Mouse (Mus musculus) hindbrain, embryonic 10.5 days (tissue): ENCODE measurements around the gene Snap47. TPM values are rescaled to one million over a fixed set of nuclear protein-coding genes. Genes with fewer than 3 reads are reported as not detected.

Experiments used
- DNase-seq: peaks from one replicate; pipeline ENCODE4 v3.0.0-alpha.2; 2017; ENCODE audit warnings: low spot score
- H3K27ac ChIP-seq: fragments of 300-500 bp; sonication (generic); 2 replicates; pipeline ENCODE4 v1.5.1; 2016; ENCODE audit warnings: mild to moderate bottlenecking, moderate library complexity
- H3K27me3 ChIP-seq: fragments of 300-500 bp; sonication (generic); 2 replicates; pipeline ENCODE4 v1.6.1; 2016; ENCODE audit warnings: mild to moderate bottlenecking; ENCODE audit not compliant: poor library complexity, insufficient read depth, severe bottlenecking
- H3K36me3 ChIP-seq: fragments of 300-500 bp; sonication (generic); 2 replicates; pipeline ENCODE4 v1.6.1; 2016; ENCODE audit warnings: mild to moderate bottlenecking, moderate library complexity
- H3K4me1 ChIP-seq: fragments of 300-500 bp; sonication (generic); replicated peaks from 2 replicates; pipeline ENCODE4 v1.6.1; 2016; ENCODE audit warnings: mild to moderate bottlenecking
- H3K4me3 ChIP-seq: fragments of 300-500 bp; sonication (generic); 2 replicates; pipeline ENCODE4 v1.5.1; 2016; ENCODE audit warnings: mild to moderate bottlenecking, moderate library complexity
- H3K9me3 ChIP-seq: fragments of 300-500 bp; sonication (generic); 2 replicates; pipeline ENCODE4 v1.6.1; 2016; ENCODE audit warnings: mild to moderate bottlenecking, moderate library complexity
- WGBS: fragments of 180-500 bp; shearing (Covaris S2); methylation state at CpG from one replicate; pipeline ENCODE4 v1.1.7; 2016; 5-methylcytosine and 5-hydroxymethylcytosine counted together
- polyA plus RNA-seq: library from polyadenylated mRNA; unstranded; fragments of >200 nt; fragmentation: Nextera tagmentation; extraction: Ambion mirVana; gene quantifications from 2 replicates; pipeline ENCODE4 v1.2.1, GENCODE M21; 2016

Snap47 gene
- polyA plus RNA-seq, result 110 and 138 TPM in 2 replicates

DNA sequence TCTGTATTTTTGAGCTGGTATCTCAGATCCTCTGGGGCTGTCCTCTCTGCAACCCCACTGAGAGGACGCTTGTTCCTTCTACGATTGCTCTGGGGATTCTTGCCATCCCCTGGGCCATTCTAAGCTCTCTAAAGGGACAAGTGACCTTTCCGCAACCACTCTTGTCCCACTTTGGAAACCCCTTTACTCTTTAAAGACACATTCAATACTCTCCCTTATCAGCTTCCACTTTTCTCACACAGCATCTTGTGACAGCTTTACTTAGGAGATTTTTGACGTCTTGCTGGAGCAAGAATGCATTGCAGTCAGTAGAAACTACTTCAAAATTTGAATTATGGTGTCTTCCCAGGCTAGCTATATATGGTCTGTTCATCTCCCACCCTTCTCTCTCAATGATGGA lies at the start of gene Snap47:
Snap47 (minus strand) TSS at position 101 of the 400 bp plus-strand sequence.
- WGBS, result 83% methylated on average over 4 of the region's 4 CpGs
- Histone ChIP-seq H3K36me3 (peaks cover 46% of the 10 kb centered on the region), H3K9me3 (no peaks in the 10 kb centered on the region), H3K4me3 (peak within 1 kb of the TSS; percentile 73), H3K27me3 (no peaks in the 10 kb centered on the region), H3K4me1 (peaks cover 35% of the 10 kb centered on the region), H3K27ac (peak within 1 kb of the TSS; percentile 93)
- DNase-seq, result no peak

DNA sequence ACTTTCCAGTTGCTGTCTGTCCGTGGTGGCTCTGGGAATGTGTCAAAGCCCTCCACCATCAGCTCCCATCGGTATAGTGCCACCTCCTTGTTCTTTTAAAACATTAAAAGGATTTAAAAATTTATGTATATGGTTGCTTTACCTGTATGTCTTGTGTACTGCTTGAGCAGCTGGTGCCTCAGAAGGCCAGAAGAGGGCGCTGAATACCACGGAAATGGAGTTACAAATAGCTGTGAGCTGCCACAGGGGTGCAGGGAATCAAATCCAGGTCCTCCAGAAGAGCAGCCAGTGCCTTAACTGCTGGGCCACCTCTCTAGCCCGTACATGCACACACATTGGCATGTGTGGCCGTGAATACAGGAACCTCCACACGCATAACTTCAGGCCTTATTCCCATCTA lies 46.8 kb upstream of the Snap47 start:
- Histone ChIP-seq H3K36me3 (peaks cover 100% of the 10 kb centered on the region), H3K4me1 (no peaks in the 10 kb centered on the region), H3K27ac (no peak overlapping the region), H3K27me3 (no peaks in the 10 kb centered on the region), H3K9me3 (peaks cover 5% of the 10 kb centered on the region), H3K4me3 (no peak overlapping the region)
- DNase-seq, result no peak
- 92% methylated on average over 7 of the region's 7 CpGs for WGBS

DNA sequence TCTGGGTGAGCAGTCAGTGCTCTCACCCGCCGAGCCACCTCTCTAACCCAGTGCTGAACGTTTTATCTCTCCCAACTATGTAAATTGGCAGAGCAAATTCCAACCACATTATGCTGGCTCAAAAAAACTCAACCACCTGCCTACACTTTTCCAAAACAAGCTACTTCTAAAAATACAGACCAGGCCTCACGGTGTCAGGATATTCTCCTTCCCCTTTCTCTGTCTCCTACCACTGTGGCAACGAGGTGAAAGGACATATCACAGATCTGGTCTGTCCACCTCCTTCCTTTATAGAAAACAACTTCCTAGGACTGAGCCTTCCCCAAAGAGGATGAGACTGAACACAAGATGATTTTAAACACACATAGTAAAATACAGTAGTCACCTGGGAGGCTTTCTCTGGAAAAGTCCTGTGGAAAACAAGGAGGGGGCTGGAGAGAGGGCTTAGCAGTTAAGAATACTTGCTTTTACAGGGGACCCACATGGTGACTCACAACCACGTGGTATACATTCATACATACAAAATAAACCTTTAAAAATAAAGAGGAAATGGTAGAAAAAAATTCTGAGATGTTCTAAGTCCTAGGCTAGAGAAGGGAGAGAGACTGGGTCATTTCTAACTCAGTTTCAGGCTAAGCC lies 45.8 kb upstream of the Snap47 start:
- Histone ChIP-seq H3K27me3 (no peaks in the 10 kb centered on the region), H3K4me3 (no peak overlapping the region), H3K4me1 (no peaks in the 10 kb centered on the region), H3K36me3 (peaks cover 100% of the 10 kb centered on the region), H3K27ac (no peak overlapping the region), H3K9me3 (peaks cover 5% of the 10 kb centered on the region)
- no peak for DNase-seq
- WGBS, result 86% methylated on average over 6 of the region's 6 CpGs

DNA sequence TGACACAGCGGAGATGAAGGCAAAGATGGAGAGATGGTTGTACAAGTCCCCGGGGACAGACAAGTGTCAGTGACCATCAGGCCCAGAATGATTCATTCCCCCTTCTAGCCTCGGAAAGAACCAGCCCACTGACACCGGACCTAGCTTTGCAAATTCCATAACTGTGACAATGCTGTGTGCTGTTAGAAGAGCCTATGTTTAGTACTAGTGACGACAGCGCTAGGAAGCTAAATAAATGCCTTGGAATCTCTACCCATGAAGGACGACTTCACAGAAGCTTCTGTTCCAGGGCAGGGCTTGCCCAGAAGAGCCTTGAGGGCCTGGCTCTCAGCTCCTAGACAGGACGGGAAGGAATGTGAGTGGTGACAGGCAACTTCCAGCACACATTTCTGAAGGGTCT lies 35.2 kb upstream of the Snap47 start:
- no peaks in the 10 kb centered on the region for H3K27me3 ChIP-seq
- 92% methylated on average over 8 of the region's 8 CpGs for WGBS
- H3K27ac ChIP-seq, result no peak overlapping the region
- DNase-seq, result no peak
- no peaks in the 10 kb centered on the region for H3K4me1 ChIP-seq
- H3K4me3 ChIP-seq, result no peak overlapping the region
- H3K9me3 ChIP-seq, result no peaks in the 10 kb centered on the region
- H3K36me3 ChIP-seq, result peaks cover 65% of the 10 kb centered on the region

DNA sequence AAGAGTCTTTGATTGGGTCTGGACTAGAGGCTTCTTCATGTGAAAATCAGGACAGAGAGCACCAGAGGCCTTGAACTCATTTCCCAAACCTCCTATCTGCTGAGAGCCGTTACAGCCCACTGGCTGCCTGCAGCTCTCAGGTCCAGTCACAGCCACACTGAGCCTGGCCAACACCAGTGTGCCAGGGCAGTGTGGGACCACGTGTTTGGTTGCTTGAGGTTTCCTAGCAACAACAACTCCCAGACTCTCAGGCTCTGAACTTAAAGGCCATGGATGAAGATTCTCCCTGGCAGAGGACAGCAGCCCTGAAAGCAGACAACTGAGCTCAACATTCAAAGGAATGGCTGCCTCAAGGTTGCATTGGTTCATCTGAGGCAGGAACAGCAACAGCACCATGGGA lies 34.7 kb upstream of the Snap47 start:
- H3K9me3 ChIP-seq, result no peaks in the 10 kb centered on the region
- H3K36me3 ChIP-seq, result peaks cover 60% of the 10 kb centered on the region
- no peaks in the 10 kb centered on the region for H3K27me3 ChIP-seq
- H3K4me1 ChIP-seq, result no peaks in the 10 kb centered on the region
- H3K4me3 ChIP-seq, result no peak overlapping the region
- H3K27ac ChIP-seq, result no peak overlapping the region
- no peak for DNase-seq
- WGBS, result 71% methylated on average over 2 of the region's 2 CpGs

DNA sequence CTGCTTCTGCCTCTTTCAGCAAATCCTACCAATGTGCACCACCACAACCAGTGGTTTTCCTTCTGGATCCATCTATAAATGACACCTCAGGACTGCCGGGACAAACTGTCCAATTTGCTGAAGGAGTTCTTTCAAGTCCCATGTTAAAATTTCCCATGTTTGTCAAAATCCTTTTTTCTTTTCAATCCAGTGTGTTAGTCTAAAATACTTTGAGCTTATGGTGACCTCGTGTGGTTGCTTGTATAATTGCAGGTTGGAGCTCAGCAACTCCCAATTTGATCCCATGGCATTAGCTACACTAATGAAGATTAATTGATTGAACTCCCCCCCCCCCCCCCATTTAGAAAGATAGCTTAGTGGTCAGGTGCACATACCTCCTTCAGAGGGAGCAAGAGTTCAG lies 32.2 kb upstream of the Snap47 start:
- Histone ChIP-seq H3K9me3 (no peaks in the 10 kb centered on the region), H3K36me3 (peaks cover 35% of the 10 kb centered on the region), H3K27ac (no peak overlapping the region), H3K4me3 (no peak overlapping the region), H3K4me1 (no peaks in the 10 kb centered on the region), H3K27me3 (no peaks in the 10 kb centered on the region)
- peak; percentile 46 for DNase-seq
- WGBS, result 14% methylated on average over 2 of the region's 2 CpGs

DNA sequence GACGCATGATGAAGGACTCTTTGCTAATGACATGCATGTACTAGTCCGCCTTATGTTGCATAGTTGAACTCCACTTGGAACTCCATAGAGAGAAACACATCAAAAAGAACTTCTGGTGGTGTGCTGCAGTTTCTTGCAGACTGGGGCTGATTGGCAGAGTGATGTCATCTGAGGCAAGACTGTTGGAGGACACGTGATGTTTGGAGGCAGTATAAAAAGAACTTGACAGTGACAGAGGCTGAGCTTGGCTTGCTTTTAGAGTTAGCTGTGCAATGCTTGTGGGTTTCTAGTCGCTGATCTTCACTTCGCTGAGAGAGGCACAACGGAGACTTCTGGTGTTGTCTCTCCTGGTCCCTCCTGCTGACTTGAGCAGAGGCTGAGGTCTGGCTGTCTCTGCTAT lies 26.3 kb upstream of the Snap47 start:
- H3K27me3 ChIP-seq, result 0 out of 2 replicates have a peak, but pooled peaks cover 4% of the 10 kb centered on the region
- H3K9me3 ChIP-seq, result no peaks in the 10 kb centered on the region
- H3K4me3 ChIP-seq, result no peak overlapping the region
- no peaks in the 10 kb centered on the region for H3K4me1 ChIP-seq
- WGBS, result 71% methylated on average over 6 of the region's 6 CpGs
- no peak overlapping the region for H3K27ac ChIP-seq
- H3K36me3 ChIP-seq, result no peaks in the 10 kb centered on the region
- no peak for DNase-seq

DNA sequence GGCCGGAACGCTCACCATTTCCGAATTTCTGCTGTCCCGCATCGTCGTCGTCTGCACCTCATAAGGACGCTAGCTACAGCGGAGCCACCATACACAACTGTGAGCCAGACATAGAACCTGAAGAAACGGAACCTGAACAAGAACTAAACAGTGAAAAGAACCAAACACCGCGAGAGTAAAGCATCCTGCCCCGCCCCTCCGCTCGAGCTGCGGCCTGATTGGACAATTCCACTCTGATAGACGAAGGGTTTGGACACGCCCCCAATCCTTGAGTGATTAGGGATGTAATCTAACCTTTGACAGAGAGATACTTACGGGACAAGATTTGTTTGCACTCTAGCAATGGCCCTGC lies 21.3 kb upstream of the Snap47 start, which contains the start of gene Zfp867:
Zfp867 (minus strand) TSS at position 149 of the 352 bp plus-strand sequence.
- peak within 1 kb of the TSS; percentile 92 for H3K4me3 ChIP-seq
- peaks cover 5% of the 10 kb centered on the region; the same call in 1 of the 2 replicates for H3K36me3 ChIP-seq
- H3K9me3 ChIP-seq, result no peaks in the 10 kb centered on the region
- 0 out of 2 replicates have a peak, but pooled peaks cover 3% of the 10 kb centered on the region for H3K27me3 ChIP-seq
- under 1% methylated on average over 19 of the region's 19 CpGs for WGBS
- peak within 1 kb of the TSS; percentile 89 for H3K27ac ChIP-seq
- peak; percentile 91 for DNase-seq
- peaks cover 11% of the 10 kb centered on the region for H3K4me1 ChIP-seq

DNA sequence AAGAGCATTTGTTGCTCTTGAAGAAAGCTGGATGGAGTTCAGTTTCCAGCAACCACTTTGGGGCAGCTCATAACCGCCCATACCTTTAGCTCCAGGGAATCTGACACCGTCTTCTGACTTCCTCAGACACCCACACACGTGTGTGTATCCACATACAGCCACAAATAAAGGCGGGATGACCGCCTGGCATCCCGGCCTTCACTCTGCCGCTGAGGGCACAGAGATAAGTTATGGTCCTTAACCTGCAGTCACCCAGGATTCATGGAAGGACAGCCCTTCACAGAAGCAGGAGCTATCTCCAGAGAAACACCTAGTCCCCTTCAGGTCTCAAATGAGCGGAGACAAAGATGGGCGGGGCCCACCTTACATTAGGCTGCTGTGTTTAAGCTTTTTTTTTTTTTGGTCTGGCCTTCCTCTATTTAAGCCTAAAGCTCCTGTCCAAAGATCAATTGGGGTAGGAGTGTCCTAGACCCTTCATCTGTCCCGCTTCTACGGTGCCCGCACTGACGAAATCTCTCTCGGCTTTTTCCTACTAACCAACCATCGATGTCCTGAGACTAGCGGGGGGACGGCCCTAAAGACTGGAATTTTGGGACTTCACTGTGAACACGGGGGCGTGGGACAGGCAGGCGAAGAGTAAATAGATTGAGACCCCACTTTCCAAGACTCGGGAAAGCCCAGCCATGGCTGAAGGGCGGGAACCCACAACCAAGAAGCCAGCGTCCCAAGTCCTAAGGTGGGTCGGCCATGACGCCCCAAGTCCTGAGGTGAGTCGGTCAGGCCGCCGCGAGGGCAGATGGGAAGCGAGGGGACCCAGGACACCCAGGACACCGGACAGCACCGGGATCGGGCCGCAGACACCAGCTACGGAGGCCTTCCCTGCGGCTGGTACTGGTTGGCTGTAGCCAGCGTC lies 20.7 kb upstream of the Snap47 start:
- 8% methylated on average over 37 of the region's 37 CpGs for WGBS
- Histone ChIP-seq H3K27me3 (no peaks in the 10 kb centered on the region), H3K4me1 (peaks cover 11% of the 10 kb centered on the region), H3K9me3 (peaks cover 4% of the 10 kb centered on the region; the same call in 1 of the 2 replicates), H3K36me3 (peaks cover 11% of the 10 kb centered on the region), H3K4me3 (peak overlapping the region; percentile 92), H3K27ac (peak overlapping the region; percentile 89)
- no peak for DNase-seq

DNA sequence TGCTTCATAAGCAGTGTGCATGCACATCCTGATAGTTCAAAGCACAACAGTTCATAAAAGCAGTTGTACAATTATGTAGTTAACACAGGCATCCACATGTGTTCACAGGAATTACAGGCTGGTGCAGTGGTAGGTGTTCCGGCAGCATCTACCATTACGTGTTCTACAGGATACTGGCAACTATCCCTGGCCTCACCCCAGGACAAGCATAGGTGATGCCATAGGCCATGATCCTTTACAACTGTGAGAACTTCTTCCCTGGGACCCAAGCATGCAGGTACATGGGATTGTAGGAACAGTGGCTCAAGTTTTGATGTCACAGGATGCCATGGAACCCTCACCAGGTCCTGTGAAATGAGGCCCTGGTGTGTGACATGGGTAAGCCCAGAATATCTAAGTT lies 9.5 kb upstream of the Snap47 start:
- H3K36me3 ChIP-seq, result peaks cover 91% of the 10 kb centered on the region

DNA sequence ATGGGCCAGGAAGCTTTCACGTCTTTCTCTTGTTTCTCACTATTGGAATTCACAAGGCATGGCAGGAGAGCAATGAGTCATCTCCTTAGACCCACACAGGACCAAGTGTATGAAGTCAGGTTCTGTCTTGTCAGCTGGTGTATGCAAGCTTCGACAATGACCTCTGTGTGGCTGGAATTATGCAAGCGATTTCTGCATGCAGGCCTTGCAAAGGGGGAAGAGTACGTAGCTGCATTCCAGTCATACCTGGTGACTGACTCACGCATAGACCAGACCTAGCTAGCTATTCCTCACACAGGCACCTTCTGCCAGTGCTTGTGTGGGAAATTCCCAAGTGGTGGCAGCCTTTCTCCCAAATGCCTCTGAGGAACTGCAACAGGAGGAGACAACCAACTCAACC lies 8.0 kb upstream of the Snap47 start:
- no peaks in the 10 kb centered on the region for H3K27me3 ChIP-seq
- H3K36me3 ChIP-seq, result peaks cover 91% of the 10 kb centered on the region
- H3K27ac ChIP-seq, result no peak overlapping the region
- H3K9me3 ChIP-seq, result peaks cover 20% of the 10 kb centered on the region
- H3K4me1 ChIP-seq, result no peaks in the 10 kb centered on the region
- WGBS, result 63% methylated on average over 5 of the region's 5 CpGs
- no peak overlapping the region for H3K4me3 ChIP-seq
- DNase-seq, result no peak

More for the DNA sequence above, 9.5 kb upstream of the Snap47 start:
- H3K4me3 ChIP-seq, result no peak overlapping the region
- no peaks in the 10 kb centered on the region for H3K27me3 ChIP-seq
- 95% methylated on average over 2 of the region's 2 CpGs for WGBS
- peaks cover 33% of the 10 kb centered on the region for H3K9me3 ChIP-seq
- H3K27ac ChIP-seq, result no peak overlapping the region
- no peak for DNase-seq
- no peaks in the 10 kb centered on the region for H3K4me1 ChIP-seq

DNA sequence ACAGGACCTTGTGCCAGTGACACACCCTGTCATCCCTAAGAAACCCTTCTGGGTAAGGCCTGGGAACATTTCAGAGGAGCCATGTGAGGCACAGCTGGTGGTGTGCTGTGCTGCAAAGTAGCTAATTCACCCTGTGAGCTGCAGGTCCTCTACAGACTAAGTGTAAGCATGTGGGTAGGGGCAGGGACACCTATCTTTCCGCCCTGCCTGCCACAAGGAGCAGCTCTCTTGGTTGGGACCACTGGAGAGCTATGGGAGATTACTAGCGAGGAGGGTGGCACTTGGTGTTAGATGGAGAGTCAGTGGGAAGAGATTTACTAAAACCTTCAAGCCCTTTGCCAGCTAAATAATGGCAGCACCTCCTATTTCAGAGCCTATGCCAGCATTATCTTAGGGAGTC lies 5.9 kb upstream of the Snap47 start:
- Histone ChIP-seq H3K27ac (no peak overlapping the region), H3K27me3 (no peaks in the 10 kb centered on the region), H3K9me3 (no peaks in the 10 kb centered on the region), H3K36me3 (peaks cover 89% of the 10 kb centered on the region), H3K4me3 (no peak overlapping the region), H3K4me1 (0 out of 2 replicates have a peak, but pooled peaks cover under 1% of the 10 kb centered on the region)
- no peak for DNase-seq
- WGBS, result 90% methylated on average over 2 of the region's 2 CpGs

DNA sequence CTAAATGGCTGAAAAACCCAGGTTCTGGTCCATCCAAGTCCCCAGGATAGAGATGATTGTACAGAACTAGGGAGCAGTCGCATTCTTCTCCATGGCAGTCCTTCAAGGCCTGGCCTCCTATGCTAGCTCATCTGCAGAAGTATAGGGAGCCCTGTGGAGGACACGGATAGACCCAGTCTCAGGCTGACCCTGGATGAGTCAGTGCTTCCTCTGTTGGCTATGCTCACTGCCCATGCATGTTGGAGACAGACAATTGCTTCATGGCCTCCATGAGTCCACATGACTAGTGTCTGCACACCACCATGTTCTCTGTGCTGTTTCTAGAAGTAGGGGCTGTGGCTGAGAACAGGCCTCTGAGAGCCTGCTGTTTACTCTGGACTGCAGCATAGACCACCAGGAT lies 5.4 kb upstream of the Snap47 start:
- Histone ChIP-seq H3K4me3 (no peak overlapping the region), H3K9me3 (no peaks in the 10 kb centered on the region), H3K27ac (no peak overlapping the region), H3K4me1 (peaks cover 5% of the 10 kb centered on the region; the same call in 1 of the 2 replicates), H3K27me3 (no peaks in the 10 kb centered on the region), H3K36me3 (peaks cover 89% of the 10 kb centered on the region)
- WGBS, result 88% methylated on average over 2 of the region's 2 CpGs
- DNase-seq, result no peak
